Mouse (Mus musculus): Measurements from ENCODE around the gene Nfatc4.

The Nfatc4 gene

DNA sequence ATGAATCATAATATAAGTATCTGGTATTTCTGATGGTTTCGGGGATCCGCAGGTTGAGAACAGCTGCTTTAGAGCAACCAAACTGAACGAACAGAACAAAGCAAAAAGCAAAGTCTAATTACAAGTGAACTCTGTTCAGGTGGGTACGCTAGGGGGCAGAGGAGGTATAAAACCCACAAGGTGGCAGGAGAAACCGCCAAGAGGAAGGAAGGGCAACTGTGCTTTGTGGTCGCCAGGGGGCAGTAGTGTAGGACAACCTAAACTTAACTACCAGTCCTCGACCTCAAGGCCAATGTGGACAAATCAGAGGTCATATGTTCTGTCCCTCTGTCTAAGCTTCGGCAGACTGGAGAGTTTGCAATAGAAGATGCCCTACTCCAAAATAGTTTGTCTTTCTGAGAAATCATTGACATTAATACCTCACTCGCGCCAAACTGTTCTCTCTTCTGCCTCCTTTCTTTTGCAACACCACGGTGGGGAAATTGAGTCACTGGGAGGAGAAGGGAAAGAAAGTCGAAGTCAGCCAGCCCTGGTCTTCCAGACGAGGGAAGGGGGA, 431 bp upstream of the Nfatc4 start:
- DNase-seq (ENCODE audit: low read depth, low spot score), result peak; percentile 95

DNA sequence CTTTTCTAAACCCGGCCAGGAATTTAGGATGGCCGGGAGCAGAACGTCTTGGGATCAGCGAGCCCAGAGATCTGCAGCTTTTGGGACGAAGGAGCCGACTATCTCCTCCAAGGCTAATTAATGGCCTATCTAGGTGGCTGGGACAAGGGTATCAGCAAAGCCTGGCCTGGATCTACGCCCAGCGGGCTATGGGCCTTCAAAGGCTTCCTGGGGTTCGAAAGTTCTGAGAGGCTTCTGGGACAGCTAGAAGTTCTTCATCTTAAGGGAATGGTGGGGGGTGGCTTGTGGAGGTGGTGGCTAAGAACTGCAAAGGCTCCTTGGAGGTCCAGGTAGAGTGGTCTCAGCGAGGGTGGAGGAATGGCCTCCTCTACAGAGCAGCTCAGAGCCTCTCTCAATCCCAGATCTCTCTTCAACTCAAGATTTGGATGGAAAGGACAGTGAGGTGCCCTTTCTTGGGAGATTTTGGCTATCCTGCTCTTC, 1.1 kb downstream of the Nfatc4 start:
- DNase-seq (ENCODE audit: low read depth, low spot score), result no peak

DNA sequence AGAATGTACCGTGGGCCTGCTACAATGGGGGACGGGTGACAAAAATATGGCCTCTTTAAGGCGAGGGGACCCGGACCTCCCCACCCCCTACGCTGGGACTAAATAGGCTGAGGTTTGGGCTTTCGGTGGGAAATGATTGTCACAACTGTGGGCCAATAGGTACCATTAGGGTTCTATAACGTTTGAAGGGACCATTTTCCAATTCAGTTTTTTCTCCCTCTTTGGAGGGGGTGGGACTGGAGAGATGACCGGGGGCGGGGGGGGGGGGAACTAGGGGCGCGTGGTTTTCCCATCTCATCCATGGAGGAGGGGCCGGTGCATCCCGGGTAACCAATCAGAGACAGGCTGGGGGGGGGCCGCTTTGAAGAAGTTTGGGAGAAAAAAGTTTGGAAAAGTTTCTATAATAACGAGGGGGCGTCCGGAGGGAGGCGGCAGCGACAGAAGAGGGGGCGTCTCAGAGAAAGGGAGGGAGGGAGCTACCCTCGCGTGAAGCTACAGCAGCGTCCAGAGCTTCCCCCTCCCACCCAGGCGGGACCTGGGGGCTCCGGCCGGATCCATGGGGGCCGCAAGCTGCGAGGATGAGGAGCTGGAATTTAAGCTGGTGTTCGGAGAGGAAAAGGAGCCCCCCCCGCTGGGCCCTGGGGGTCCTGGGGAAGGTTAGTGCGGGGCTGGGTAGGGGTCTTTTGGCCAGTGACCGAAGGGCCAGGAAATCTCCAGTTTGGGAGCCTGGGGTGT, 1.7 kb downstream of the Nfatc4 start:
- DNase-seq (ENCODE audit: low read depth, low spot score), result no peak

DNA sequence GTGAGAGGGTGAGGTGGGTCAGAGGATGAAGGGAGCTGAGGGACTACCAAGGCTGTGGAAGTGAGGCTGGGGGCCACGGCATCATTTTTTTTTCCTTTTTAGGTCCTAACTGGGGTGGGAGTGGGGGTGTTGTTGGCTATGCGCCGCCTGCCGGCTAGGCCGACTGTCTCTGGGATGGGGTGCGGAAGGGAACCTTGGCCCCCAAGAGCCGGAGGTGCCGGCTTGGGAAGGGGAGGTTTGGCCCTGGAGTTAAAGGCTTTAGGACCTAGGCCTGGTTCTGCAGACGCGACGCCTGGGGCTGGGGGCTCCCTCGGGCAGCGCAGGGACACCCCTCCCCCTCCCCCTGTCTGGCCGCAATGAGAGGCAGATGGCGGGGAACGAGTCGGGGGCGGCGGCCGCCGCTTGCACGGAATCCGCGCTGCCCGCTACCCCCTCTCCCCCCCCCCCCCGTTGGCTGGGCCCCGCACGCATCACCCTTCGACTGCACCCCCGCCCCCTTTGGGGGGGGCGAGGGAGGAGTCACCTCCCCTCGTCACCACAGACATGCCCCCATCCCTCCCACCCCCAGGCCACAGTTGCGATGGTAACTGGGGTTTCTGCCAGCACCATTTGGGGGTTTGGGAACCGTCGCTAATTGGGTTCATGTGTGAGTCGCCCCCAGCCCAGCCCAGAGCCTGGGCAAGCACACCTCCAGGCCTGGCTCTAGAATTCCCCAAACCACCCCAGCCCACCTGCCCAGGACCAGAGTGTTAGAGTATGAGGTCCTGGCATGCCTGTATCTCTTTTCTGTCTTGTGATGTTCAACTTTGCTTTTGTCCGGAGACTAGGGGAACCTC, 2.5 kb downstream of the Nfatc4 start:
- DNase-seq (ENCODE audit: low read depth, low spot score), result no peak

DNA sequence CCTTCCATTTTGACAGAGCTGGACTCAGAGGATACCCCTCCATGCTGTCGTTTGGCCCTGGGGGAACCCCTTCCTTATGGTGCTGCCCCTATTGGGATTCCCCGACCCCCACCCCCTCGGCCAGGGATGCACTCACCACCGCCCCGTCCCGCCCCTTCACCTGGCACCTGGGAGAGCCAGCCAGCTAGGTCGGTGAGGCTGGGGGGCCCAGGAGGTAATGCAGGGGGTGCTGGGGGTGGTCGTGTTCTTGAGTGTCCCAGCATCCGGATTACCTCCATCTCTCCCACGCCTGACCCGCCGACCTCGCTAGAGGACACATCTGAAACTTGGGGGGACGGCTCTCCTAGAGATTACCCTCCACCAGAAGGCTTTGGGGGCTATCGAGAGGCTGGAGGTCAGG, 3.2 kb downstream of the Nfatc4 start:
- no peak for DNase-seq (ENCODE audit: low read depth, low spot score)

DNA sequence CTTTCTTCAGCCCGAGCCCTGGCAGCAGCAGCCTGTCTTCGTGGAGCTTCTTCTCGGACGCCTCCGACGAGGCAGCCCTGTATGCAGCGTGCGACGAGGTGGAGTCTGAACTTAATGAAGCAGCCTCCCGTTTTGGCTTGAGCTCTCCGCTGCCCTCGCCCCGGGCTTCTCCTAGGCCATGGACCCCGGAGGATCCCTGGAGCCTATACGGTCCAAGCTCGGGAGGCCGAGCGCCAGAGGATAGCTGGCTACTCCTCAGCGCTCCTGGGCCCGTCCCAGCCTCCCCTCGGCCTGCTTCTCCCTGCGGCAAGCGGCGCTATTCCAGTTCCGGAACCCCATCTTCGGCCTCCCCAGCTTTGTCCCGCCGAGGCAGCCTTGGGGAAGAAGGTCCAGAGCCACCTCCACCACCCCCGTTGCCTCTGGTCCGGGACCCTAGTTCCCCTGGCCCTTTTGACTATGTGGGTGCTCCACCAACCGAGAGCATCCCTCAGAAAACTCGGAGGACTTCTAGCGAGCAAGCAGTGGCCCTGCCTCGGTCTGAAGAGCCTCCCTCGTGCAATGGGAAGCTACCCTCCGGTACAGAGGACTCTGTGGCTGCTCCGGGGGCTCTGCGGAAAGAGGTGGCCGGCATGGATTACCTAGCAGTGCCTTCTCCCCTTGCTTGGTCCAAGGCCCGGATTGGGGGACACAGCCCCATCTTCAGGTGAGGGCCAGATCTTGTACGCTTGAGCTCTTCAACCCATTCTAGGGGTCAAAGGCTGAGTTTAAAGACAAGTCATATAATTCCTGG, 3.8 kb downstream of the Nfatc4 start:
- no peak for DNase-seq (ENCODE audit: low read depth, low spot score)

DNA sequence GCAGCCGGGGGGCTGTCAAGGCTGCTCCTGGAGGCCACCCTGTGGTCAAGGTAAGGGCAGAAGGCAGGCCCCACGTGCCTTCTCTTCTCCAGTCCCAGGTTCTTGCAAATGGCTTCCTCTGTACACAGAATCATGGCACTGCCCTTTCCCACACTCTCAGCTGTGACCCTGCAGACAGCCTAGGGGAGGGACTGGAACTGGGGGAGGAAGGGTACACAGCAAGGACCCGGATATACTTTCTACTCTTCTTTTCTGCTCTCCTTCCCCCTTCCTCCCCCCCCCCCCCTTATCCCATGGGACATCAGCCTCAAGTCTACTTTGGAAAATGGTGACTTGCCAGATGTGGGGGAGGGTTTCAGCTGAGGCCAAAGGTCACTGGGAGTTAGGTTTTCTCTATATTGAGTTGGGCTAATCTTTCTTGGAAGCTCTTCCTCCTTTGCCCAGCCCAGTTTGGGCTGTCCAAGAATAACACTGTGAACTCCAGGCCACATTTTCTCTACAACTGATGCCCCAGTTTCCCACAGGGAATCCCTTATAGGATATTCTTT, 5.8 kb downstream of the Nfatc4 start:
- no peak for DNase-seq (ENCODE audit: low read depth, low spot score)

DNA sequence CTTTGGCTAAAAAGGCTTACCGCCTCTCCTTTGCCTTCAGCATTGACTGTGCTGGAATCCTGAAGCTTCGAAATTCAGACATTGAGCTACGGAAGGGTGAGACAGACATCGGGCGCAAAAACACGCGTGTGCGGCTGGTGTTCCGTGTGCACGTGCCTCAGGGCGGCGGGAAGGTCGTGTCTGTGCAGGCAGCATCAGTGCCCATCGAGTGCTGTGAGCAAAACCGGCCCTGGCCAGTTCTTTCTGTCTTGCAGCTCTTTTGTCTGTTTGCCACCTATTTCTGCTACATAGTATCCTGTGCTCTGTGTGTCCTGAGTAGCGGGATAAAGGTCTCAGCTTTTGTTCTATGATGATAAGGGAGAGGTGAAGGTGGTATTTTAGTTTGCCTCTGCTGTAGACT, 6.9 kb downstream of the Nfatc4 start:
- no peak for DNase-seq (ENCODE audit: low read depth, low spot score)

DNA sequence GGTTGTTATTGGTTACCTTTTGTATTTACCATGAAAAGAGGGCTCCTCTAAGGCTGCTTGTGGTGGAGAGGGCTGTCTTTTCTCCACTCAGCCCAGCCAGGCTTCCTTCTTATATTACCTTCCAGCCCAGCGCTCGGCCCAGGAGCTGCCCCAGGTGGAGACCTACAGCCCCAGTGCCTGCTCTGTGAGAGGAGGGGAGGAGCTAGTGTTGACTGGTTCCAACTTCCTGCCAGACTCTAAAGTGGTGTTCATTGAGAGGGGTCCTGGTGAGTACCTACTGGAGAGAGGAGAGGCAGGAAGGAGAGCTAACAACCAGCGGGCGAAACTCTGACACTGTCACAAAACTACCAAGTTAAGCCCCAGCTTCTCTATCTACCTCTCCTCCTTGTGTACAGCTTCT, 7.4 kb downstream of the Nfatc4 start:
- peak; percentile 57 for DNase-seq (ENCODE audit: low read depth, low spot score)

DNA sequence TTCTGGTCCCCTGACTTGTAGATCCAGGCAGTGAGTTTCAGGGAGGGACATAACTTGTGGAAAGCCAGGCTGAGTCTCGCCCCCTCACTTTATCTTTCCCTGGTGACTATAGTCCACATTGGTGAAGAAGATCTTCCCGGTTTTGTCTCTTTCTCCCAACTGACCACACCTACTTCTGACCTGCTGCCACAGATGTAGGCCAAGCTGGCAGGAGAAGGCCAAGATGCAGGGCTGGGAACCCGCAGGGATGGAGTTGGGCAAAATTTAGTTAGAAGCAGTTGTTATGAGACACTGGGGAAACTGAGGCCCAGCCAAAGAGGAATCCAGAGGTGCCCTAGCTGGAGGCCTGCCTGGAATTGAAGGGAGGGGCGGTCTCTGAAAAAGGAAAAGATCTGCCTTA, 10.2 kb downstream of the Nfatc4 start:
- DNase-seq (ENCODE audit: low read depth, low spot score), result no peak

DNA sequence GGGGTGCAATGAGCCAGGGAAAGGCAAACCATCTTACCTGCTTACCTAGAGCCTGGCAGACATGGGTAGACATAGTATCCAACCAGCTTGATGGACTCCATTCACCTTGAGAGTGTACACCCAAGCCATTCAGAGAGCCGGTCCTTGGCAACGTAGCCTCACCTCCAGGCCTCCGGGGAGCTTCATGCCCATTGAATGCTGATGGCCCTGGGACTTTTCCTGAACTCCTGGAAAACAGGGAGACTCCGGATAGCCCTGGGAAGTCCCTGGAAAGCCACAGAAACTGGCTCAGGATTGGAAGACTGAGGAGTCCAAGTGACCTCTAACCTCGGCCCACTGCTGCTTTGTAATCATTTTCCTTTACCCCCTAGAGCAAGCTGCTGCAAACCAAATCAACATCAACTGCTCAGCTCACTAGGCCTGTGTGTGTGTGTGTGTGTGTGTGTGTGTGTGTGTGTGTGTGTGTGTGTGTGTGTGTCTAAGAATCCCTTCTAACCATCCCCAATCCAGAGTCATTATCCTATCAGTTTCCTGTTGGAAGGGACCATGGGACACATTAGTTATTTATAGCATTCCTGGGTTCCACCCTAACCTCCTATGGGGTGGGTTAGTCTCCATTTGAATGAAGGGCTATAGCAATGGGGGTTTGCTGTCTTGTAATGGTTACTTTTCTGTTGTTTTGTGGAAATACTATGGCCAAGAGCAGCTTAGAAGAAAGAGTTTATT, 12.0 kb downstream of the Nfatc4 start:
- DNase-seq (ENCODE audit: low read depth, low spot score), result peak; percentile 89

DNA sequence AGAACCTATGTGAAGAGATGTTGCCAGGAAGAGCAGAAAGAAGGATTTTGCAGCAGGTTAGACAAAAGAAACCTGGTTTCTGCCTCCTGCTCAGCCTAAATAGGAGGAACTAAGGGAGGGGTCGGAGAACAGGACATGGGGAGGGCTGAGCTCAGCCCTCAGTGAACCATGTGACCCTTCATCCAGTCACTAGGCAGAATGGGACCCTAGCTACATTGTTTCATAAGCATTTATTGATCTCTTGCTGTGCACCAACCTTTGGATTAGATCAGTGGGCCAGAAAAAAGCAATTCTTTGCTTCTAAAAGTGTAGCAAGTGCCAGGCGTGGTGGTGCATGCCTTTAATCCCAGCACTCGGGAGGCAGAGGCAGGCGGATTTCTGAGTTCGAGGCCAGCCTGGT, 15.4 kb downstream of the Nfatc4 start:
- no peak for DNase-seq (ENCODE audit: low read depth, low spot score)

DNA sequence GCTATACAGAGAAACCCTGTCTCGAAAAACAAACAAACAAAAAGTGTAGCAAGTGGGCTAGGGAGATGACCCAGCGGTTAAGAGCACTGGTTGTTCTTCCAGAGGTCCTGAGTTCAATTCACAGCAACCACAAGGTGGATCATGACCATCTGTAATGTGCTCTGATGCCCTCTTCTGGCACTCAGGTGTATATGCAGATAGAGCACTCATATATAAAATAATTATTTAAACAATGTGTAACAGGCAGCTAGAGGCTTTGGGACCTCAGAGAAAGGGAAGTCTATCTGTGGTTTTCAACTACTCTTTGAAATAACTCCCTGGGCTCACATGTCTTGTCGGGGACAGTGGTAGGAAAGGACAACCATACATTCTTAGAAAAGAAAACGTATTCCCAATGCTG, 15.8 kb downstream of the Nfatc4 start:
- DNase-seq (ENCODE audit: low read depth, low spot score), result peak; percentile 58

DNA sequence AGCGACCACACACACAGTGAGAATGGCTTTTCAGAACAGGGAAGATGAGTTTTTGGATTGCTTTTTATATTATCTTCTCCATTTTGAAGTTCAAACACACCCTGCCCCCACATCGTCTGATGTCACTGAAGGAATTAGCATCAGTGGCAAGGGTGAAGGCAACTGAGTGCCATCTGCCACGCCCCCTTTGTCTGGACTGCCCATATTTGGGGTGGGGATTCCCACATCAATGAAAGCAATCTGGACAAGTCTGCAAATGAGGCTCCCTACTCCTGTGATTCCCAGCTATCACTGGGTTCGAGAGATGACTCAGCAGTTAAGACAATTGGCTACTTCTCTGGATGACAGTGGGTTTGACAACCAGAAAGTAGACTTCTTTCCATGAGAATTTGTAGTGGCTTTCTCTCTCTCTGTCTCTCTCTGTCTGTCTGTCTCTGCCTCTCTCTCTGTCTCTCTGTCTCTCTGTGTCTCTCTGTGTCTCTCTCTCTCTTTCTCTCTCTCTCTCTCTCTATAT, 18.0 kb downstream of the Nfatc4 start:
- DNase-seq (ENCODE audit: low read depth, low spot score), result peak; percentile 90

DNA sequence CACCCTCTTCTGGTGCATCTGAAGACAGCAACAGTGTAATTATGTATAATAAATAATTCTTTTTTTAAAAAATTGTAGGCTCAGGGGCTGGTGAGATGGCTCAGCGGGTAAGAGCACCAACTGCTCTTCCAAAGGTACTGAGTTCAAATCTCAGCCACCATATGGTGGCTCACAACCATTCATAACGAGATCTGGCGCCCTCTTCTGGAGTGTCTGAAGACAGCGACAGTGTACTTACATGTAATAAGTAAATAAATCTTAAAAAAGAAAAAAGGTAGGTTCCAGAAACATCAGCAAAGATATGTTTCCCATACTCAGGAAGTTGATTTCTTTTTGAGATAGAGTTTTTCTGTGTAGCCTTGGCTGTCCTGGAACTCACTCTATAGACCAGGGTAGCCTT, 19.9 kb downstream of the Nfatc4 start:
- DNase-seq (ENCODE audit: low read depth, low spot score), result no peak

DNA sequence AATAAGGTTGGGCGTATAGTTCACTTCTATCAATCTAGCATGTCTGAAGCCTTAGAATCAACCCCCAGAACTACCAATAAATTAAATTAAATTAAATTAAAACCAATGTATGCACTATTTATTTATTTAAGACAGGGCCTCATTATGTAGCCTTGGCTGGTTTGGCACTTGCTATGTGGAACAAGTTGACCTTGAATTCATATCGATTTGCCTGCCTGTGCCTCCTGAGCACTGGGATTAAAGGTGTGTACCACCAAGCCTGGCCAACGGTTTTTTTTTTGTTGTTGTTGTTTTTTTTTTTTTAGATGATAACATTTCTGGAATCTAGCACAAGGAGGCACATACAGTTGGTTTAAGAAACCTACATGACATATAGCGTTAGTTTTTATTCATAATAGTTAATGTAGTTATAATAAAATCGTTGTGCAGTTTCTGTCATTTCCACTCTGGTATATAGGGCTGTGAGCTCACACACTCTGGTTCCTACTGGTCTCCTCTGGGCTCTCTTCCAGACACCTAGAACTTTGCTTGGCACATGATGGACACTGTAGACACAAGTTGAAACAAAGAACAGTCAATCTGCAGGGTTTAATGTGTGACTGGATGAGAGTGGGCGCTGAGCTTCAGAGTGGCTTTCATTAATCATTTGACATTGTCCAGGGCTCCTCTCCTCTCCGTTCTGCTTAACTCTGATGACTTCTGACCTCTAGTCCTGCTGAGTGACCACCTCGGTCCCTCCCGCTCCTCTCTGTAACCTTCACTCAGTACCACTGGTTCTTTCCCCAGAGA, 22.8 kb downstream of the Nfatc4 start:
- no peak for DNase-seq (ENCODE audit: low read depth, low spot score)

DNA sequence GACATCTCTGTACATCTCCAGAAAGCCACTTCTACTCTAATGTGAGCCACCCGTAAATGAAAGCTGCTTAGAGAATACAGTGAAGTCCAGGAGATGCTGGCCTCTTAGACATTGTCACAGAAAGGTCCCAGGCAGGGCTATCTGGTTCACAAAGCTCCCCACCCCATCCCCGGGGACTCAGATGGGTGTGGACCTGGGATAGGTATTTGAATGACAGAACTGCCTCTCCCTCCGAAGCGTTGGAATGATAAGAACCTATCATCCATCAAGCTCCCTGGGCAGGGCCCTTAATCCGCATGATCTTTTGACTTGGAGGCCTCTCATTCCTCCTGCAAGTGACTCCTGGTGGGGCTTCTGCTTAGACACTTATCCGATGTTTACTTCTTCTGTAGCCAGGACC, 27.9 kb downstream of the Nfatc4 start:
- DNase-seq (ENCODE audit: low read depth, low spot score), result peak; percentile 83

DNA sequence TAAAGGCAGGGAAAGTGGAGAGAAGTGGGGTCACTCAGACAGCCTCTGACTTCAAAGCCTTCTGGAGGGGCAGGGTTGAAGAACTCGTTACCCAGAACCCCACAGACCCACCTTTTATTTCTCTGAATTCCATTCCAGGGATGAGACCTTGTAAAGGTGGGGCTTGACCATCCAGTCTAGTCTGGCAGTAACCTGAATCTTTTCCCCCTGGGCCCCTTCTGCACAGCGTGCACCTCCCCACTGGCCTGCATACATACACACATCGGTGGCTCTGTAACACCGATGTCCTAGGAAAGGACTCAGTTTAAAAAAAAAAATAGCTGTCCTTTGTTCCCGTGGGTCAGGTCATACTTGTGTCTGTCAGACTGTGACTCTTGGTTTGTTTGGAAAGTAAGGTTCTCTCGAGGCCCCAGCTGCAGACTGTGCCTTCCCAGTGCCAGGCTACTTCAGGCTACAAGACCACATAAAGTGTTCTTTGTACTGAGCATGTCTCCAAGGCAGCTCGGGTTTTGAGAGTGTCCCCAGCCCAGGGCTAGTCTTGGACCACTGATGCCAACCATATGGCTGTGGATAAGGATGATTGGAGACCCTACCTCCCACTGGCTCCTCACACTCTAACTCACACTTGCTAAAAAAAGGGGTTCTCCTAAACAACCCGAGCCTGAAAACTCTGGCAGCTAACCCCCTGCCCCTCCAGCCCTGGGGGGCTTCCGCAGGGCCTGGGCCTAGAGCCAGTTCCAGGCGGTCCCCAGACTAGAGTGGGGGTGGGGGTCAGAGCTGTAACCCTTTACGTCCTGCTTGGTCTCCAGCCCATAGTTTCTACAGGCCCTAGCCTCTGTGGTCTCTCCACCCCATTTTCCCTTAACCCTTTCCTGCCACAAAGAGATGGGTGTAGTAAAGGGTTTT, 30.0 kb downstream of the Nfatc4 start:
- DNase-seq (ENCODE audit: low read depth, low spot score), result peak; percentile 73

All from R1 (cell line).